Mouse (Mus musculus) spleen, adult 10 weeks (tissue): Measurements from ENCODE around the gene Gvin1. TPM values are rescaled to one million over a fixed set of nuclear protein-coding genes. Genes with fewer than 3 reads are reported as not detected.

ENCODE experiments used
- polyA plus RNA-seq: library from polyadenylated mRNA; stranded (reverse); fragments of 350-450 nt; fragmentation: Illumina TruSeq; extraction: RNeasy Lipid Tissue Mini Kit (QIAGEN cat#74804); gene quantifications from one replicate; pipeline ENCODE4 v1.2.3, GENCODE M21; 2015; ENCODE audit warnings: low replicate concordance; ENCODE audit not compliant: insufficient read depth

The Gvin1 gene
- polyA plus RNA-seq, result 145 TPM

DNA sequence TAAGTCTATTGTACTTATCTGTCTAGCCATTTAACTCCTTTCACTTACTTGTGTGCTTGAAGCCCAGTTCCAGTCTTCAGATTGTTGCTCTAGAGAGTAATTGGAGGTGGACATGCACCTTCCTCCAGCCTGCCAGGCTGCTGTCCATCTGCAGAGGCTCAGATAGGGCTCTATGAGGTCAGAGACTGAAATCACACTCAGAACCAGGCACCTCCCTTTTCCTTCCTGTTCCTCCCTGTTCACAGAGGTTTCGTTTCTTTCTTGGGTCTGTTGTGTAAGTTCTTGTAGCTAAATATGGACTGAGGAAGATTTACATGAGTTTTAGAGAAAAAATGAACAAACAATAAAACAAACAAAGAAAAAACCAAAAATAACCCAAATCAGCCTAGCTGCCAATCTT is at the start of gene Gvin1:
Gvin1 (minus strand) TSS at position 150 of the 400 bp plus-strand sequence.

